Mouse (Mus musculus): Measurements from ENCODE around the gene Zmat3. TPM values are rescaled to one million over a fixed set of nuclear protein-coding genes. Genes with fewer than 3 reads are reported as not detected.

Zmat3 gene
- polyA plus RNA-seq (2012; ENCODE audit: low replicate concordance): 4.4 and 5.3 TPM in 2 replicates

DNA sequence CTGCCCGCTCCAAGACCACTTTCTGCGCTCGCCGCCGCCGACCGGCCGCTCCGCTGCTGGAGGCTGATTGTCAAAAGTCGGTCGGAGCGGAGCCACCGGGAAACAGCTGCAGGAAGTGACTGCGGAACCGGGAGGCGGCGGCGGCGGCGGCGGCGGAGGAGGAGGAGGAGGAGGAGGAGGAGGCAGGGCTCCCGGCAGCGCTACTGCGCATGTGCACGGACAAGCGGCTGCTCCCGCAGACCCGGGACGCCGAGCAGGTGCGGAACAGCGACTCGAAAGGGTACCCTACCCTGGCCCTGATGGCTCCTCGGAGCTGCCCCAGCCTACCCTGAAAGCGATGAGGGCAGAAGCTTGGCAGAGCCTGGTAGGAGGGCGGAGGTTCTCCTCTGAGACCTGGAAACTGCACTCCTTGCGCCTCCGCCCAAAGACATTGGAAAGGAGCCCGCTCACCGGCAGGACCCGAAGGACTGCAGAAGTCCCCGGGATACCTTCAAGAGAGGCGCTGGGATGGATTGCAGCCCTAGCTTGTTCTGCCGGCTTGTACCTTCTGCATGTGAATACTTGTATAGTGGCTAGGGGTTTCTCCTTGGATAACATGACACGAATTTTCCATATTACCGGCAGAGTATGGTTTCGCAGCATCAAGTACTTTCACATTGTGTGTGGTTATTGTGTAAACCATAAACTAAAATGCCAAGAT lies at the start of gene Zmat3:
Zmat3 (minus strand) TSS at position 469 of the 700 bp plus-strand sequence.

DNA sequence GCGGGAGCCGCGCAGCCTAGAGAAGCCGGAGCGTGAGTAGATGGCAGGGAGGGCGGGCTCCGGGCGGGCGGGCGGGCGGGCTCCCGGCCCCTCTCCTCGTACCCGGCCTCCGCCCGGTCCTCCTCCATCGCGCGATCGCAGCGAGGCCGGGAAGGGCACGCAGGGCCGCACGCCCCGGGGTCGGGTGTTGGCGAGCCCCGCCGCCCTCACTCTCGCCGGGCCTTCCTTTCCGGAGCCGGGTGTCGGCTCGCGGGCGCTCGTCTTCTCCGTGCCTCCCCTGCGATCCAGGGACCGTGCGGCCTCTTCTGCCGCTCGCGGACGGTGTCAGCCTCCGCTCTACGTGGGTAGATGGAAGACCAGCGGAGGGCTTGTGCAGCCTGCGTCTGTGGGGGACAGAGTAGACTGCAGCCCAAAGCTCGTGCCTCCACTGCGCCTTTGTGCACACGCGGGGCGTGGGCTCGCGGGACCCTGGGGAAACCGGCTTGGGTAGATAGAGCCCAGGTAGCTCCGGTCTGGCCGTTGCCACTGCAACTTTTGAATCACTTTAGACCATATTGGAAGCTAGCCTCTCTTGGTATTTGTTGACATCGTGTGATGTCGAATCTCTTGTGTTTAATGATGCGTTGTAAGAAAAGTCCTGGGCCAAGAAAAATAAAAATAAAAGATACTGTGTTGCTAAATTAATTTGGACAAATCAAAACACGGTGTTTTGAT lies 31.8 kb upstream of the Zmat3 start, which contains the start of gene Pik3ca:
Pik3ca (plus strand) TSS at position 211 of the 714 bp plus-strand sequence.

Other genes with a start within 250 kb of the Zmat3 start
- gene Pik3ca, start 31.7 kb upstream of the Zmat3 start, polyA plus RNA-seq (2012; ENCODE audit: low replicate concordance): 0.28 and 1.5 TPM in 2 replicates
- gene Kcnmb3, start 126.2 kb upstream of the Zmat3 start, polyA plus RNA-seq (2012; ENCODE audit: low replicate concordance): 0.17 TPM in 1 of 2 replicates, not detected in the other
- gene Zfp639, start 144.2 kb upstream of the Zmat3 start, polyA plus RNA-seq (2012; ENCODE audit: low replicate concordance): 5.4 and 7.2 TPM in 2 replicates
- 6.5 and 7.6 TPM in 2 replicates for gene Mfn1, start 163.5 kb upstream of the Zmat3 start, polyA plus RNA-seq (2012; ENCODE audit: low replicate concordance)

All from leukemia stem cell, adult 10-12 weeks (primary cell).